Mouse (Mus musculus) left cerebral cortex, adult 6 months (tissue): ENCODE measurements around the gene Esp8. TPM values are rescaled to one million over a fixed set of nuclear protein-coding genes. Genes with fewer than 3 reads are reported as not detected.

ENCODE experiments used
- long read RNA-seq, 2 experiments: library from polyadenylated mRNA; unstranded; transcript quantifications; one replicate each; pipeline ENCODE4 v2.0.0; 2019 to 2020
- polyA plus RNA-seq: library from polyadenylated mRNA; unstranded; fragments of <200 nt; fragmentation: Nextera tagmentation; gene quantifications from 2 replicates; pipeline ENCODE4 v1.2.3, GENCODE M21; 2021

The Esp8 gene
- polyA plus RNA-seq: not detected in 2 replicates
- long read RNA-seq, experiment 1: 0 reads
- long read RNA-seq, experiment 2: 0 reads

DNA sequence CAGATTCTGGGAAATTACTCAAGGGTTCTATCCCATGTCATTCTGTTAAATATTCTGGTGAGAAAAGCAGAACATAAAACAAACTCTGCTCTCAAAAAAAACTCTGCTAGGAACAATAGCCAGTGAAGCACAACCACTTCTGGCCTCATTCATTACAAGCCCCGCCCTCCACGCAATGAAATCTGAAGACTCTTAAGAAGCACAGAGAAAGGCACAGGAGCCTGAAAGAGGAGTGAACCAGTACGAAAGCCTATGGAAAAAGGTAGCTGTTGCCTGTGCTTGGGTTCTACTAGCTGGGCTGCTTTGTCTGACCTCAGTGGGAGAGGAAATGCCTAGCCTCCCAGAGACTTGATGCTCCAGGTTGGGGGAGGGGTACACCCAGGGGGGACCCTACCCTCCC is at the start of gene Esp8:
Gene Esp8 (plus strand): TSS at position 205 of the 400 bp plus-strand sequence.

DNA sequence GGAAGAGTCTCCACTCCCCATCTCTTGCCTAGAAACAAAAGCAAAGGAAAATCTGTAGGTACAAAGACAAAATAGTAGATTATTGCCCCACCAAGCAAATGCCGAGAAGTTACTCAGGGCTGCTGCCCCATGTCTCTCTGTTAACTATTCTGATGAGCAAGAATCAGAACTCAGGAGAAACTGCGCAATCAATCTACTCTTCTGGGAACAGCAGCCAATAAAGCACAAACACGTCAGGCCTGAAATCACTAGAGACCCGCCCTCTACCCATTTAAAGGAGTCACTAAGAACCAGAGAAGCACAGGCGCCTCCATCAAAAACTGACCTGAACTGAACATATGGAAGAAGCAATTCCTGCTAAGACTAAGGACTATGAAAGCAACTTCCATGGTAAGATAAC is 41.4 kb downstream of the Esp8 start, which contains the start of gene Esp6:
Gene Esp6 (plus strand): TSS at position 301 of the 400 bp plus-strand sequence.

Other genes with a start within 250 kb of the Esp8 start
- not detected in 2 replicates for gene Crisp1, start 200.8 kb upstream of the Esp8 start, polyA plus RNA-seq
- gene Esp6, start 41.5 kb downstream of the Esp8 start, polyA plus RNA-seq: not detected in 2 replicates
- not detected in 2 replicates for gene Esp4, start 78.6 kb downstream of the Esp8 start, polyA plus RNA-seq
- gene Esp3, start 112.1 kb downstream of the Esp8 start, polyA plus RNA-seq: not detected in 2 replicates
- gene Esp1, start 207.1 kb downstream of the Esp8 start, polyA plus RNA-seq: not detected in 2 replicates